Mouse (Mus musculus): ENCODE results near the gene 9430097D07Rik.

Gene 9430097D07Rik

DNA sequence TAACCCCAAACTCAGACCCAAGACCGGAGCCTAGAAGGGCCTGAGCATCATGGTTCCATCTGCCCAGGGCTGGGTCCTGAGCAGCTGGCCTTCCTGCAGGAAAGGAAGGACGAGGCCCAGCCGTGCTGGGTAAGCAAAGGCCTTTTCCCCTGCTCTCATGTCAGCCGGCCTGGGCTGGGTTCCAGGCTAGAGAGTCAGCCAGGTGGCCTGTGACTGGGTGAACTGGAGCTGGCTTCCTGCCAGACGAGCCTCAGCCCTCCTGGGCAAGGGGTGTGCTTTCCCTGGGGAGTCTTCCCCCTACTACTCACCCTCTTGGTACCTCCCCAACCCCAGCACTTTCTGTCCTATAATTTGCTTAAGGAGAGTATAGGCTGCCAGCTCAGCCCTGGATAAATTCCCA, 7.3 kb downstream of the 9430097D07Rik start:
- no peak for DNase-seq (ENCODE audit: inconsistent age in 2 of 2, low spot score in 1 of 2)

DNA sequence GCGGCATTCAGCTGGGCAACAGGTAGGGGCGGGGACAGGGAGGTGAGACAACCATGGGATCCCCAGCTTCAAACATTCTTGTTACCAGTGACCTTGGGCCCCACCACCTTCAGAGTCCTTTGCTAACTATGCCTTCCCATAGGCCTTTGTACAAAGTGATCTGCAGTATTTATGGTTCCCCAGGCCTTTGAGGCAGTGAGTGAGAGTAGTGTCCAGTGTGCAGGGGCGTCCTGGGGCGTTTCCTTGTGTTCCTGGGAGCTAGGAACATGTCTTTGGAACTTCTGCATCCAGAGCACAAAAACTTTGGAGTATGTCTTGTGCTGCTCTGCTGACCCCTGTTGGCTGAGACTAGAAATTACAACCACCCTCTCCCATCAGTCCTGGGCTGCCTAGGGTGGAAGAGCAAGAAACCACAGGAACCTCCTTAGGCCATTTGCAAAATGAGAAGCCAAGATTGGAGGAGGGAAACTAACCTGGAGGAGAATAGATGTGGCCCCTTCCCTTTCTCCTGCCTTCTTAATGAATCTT, 8.9 kb downstream of the 9430097D07Rik start:
- peak; percentile 77 to 92 for DNase-seq (ENCODE audit: inconsistent age in 2 of 2, low spot score in 1 of 2)

DNA sequence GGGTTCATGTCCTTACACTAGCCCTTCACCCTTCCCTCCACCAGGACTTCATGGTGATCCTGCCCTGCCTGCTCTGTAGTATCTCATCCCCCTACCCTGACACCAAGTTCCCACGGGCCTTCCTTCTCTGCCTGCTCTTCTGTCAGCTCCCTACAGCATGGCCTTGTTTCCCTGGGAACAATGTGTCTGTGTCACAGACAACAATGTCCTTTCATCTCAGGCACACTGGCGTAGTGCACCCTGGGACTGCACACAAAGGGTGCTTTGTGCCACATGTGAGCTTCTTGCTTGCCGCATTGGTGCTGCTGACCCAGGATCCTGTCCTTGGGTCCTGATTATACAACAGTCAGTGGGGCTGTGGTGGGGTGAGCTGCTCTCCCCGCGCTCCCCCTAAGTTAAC, 15.9 kb downstream of the 9430097D07Rik start:
- no peak for DNase-seq (ENCODE audit: inconsistent age in 2 of 2, low spot score in 1 of 2)

DNA sequence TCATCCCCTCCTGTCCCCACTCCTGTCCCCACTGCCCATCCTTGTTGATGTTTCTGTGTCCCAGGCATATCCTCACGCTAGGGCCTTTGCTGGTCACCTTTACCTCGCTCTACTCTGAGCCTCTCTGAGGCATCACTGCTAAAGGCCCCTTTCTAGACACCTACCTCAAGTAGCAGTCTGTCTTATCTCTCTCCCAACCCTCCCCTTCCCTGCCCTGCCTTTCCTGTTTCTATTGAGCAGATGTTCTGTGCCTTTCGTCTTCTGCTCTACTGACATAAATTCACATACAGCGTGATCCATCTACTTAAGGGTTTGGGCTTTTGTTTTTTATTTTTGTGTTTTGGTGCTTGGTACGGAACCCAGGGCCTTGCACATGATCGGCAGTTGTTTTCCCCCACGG, 19.5 kb downstream of the 9430097D07Rik start:
- DNase-seq (ENCODE audit: inconsistent age in 2 of 2, low spot score in 1 of 2) = no peak

DNA sequence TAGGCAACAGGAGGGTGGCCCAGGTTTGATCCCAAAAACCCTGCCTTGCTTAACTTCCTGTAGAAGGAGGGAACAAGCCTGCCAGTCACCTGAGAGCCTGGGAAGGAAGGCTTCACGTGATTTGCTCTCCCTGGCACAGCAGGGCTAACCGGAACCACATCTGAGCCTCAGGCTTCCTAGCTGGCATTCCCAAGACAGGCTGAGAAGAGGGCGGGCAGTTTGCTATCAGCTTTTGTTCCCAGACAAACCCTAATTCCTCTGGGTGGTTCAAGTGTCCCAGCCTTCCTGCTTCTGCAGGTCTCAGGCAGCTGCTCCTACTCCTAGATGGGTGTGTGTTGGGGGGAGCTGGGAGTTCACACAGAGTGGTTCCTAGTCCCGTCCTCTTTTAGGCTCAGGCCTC, 20.0 kb downstream of the 9430097D07Rik start:
- no peak for DNase-seq (ENCODE audit: inconsistent age in 2 of 2, low spot score in 1 of 2)

DNA sequence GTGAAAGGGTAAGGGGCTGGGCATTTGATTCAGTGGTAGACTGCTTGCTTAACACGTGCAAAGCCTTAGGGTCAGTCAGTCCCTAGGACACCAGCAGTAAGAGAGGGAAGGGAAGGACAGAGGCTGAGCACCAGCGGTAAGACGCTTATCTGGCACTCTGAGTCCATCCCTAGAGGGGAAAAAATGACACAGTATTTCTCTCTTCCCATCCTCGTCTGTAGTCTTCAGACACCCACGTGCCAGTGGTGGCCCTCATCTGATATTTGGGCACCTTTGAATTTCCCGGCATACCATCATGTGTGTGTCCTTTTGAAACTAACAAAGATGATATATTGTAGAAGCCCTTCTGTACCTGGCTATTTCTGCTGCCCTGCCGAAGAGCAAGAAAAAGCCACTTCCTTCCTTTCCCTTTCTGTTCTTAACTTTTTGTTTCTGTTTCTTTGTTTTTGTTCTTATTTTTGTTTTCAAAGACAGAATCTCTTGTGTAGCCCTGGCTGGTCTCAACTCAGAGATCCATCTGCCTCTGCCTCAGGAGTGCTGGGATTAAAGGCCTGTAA, 21.8 kb downstream of the 9430097D07Rik start:
- no peak for DNase-seq (ENCODE audit: inconsistent age in 2 of 2, low spot score in 1 of 2)

DNA sequence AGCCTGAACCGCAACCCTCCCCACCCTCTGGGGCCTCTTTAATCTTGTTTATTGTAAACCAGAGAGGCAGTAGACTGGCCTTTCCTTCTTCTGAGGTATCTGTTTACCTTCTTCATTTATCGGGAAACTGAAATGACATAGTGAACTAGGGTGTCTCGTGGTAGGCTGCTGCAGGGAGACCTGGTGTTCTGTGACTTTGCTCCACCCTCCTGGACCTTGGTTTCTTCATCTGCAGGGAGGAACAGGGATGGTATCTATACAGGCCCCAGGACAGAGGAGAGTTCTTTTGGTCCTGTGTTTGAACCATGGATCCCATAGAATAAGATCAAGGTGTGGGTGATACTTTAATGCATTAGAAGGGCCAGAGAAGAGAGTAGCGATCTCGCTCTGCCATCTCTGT, 24.2 kb downstream of the 9430097D07Rik start:
- no peak for DNase-seq (ENCODE audit: inconsistent age in 2 of 2, low spot score in 1 of 2)

DNA sequence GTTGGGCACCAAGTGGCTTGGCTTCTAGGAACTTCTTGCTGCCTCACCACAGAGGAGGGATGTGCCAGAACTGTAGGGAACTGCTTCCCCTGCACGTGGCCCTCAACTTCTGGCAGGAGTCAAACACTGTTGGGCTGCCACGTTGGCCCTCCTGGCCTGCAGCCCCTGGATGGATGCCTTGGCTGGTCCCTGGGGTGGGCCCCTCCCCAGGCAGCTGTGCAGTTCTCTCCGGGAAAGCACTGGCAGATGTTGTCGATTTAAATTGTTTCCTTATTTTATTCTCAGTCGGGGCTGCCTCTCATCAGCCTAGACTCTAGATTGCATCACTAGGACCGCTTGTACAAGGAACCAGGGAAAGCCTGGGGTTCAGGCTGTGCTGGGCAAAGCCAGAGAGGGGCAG, 25.7 kb downstream of the 9430097D07Rik start:
- peak in 1 of 2 experiments; percentile 71 for DNase-seq (ENCODE audit: inconsistent age in 2 of 2, low spot score in 1 of 2)

DNA sequence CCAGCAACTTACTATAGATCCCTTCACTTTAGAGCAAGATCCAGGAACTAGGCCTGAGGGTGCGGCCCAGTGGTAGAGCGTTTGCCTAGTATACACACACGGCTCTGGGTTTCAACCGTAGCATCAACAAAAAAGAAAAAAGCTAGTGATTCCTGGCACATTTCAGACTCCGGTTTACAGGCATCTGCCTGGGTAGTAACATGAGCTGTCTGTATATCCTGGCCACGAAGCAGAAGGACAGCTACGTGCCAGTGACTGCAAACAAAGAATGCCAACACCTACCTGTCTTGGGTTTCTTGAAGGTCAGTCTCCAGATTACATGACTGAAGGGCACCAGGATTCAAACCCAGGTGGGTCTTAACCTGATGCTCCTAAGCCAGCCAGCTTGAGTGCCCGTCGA, 26.3 kb downstream of the 9430097D07Rik start:
- no peak for DNase-seq (ENCODE audit: inconsistent age in 2 of 2, low spot score in 1 of 2)

DNA sequence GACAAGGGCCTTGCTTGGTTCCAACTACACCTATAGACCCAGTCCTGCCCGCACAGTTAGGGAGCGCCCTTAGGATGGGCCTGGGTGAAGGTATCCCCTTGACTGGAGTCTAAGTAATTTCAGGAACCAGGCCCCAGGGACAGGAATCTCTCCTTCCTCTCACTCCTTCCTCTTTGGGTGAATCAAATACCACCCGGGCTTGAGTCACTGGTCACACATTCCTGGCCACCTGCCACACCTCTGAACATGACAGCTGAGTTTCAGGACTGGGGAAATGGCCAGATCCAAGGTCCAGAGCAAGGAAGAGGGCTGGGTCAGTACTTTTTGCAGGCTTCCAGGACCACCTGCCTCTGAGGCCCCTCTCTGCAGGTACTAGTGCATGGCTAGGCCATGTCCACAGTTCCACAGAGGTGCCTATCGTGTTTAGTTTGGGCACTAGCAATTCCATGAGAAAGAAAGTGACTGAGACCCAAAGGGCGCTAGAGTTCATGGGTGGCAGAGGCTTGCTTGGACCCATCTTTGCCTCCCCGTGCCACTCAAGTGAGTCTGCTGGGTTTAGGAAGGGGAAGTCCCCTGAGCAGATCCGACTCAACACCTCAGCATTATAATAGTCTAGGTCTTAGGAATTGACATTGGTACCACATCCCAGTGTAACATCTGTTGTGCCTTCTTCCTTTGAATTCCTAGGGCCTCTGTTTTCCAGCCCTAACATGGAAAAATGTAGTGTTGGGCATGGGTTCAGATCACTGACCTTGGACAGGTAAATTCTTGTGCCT, 27.3 kb downstream of the 9430097D07Rik start:
- peak; percentile 84 to 91 for DNase-seq (ENCODE audit: inconsistent age in 2 of 2, low spot score in 1 of 2)

DNA sequence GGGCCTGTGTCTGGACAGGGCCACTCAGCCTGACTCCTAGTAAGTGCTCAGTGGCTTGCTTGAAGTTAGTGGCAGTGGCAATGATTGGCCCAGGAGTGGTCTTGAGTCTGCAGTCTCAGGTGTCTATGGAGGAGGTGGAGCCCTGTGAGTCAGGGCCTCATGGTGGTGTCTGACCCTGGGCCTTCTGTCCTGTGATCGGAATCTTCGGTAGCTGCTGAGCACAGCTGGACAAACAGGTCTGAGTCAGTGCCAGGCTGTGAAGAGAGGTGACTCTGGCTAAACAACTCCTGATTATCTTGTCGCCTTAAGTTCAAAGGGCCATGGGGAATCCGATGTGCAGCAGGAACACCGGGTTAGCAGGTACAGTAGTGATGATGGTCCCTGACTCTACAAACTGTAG, 28.1 kb downstream of the 9430097D07Rik start:
- peak in 1 of 2 experiments; percentile 70 for DNase-seq (ENCODE audit: inconsistent age in 2 of 2, low spot score in 1 of 2)

DNA sequence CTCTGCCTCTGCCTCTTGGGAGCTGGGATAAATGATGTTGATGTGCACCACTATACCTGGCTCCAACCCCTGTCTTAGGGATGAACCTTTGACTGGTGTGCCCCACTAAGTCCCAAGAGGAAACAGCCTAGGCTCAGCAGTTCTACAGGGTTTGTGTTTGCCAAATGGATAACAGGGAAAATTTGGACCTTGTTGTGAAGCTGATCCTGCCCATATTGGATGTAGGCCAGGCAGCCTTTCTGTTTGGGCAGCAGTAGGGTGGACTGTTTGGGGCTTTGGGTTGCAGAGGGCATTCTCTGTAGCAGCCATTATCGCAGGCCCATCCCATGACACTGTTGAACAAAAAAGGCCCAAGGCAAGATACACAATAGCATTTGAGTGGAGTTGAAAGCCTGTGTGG, 28.5 kb downstream of the 9430097D07Rik start:
- no peak for DNase-seq (ENCODE audit: inconsistent age in 2 of 2, low spot score in 1 of 2)

DNA sequence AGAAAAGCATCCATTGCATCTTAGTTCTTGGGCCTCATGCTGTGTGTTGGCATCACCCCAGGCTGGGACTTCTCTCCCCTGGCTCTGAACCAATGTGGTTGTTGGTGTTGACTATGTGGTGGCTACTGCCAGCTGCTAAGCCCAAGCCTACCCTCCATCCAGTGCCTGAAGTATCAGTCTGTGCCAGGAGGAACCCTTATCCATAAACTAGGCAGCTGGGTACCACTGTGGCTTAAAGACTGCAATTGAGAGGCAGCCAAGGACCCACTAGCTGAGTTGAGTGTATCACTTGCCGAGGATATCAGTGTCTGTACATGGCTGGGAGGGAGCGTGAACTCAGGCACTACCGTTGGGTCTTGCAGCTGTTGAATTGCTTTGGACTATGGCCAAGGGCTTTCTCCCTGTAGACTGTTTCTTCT, 32.4 kb downstream of the 9430097D07Rik start:
- DNase-seq (ENCODE audit: inconsistent age in 2 of 2, low spot score in 1 of 2) = no peak

DNA sequence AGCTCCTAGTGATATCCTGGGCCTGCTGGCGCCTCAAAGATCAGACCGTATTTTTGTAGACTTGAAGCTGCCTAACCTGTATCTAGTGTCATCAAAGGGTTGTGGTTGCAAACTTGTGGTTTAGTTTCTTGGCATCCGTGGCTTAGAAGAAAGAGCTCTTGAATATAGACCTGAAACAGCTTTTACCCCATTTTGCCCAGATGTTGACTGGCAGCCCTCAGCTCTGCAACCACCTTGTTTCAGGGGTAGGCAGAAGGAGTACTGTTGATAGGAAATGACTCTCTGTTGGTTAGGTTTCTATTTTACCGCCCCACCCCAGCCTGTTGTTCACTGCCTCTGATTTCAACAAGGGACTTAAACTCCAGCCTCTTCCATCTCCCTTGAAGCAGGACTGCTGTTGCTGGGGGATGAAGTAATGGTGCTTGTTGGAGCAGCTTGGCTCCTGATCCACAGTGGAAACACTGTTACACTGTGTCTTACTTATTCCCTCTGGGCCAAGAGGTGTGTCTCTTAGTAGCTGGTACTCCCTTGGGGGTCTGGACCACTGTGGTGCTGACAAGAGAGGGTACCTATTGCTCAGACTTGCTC, 33.4 kb downstream of the 9430097D07Rik start:
- DNase-seq (ENCODE audit: inconsistent age in 2 of 2, low spot score in 1 of 2) = no peak

DNA sequence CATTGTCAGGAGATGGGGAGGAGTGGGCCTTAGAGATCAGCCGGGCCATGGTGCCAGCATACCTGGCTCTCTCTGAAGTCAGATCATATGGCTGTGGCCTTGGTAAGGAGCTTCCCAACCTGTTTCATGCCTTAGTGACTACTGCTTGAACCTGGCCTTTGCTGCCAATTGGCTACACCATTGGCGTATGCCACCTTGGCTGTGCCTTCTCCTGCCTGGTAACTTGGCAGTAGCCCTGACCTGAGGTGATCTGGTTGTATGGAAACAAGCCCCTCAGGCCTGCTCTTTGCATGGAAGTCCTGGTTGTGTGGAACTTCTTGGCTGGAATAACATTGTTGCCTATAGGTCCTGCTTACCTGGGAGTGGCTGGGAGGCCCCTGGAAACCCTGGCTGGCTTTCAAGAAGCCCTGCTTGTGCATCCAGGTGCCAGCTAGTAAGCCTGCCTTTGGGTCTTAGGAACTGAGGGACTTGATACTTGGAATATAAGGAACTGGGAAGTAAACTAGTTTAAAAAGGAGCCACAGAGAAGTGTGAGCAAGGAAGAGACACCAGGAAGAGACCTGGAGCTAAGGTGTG, 34.1 kb downstream of the 9430097D07Rik start:
- DNase-seq (ENCODE audit: inconsistent age in 2 of 2, low spot score in 1 of 2) = no peak

DNA sequence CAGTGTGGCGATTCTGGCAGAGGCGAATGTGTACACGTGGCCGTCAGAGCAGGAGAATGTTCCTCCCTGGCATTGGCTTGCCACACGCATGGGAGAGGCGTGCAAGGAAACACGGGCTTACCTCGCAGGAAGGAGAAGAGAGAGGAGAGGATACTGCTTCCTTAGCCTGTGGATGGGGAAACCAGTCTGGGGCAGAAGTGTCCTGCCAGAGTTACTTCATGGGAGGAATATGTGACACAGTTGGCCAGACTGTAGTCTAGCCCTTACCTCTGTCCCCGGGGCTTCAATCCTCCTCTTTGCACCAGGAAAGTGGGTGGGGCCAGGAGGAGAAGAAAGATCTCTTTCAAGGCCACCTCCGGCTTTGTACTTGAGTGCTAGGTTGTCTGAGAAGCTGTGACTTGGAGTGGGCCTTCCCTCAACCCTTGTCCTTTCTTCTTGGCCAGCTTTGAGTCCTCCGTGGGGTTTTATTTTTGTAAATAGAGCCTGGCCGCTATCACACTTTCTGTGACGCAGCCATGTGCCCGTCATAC, 36.0 kb downstream of the 9430097D07Rik start:
- no peak for DNase-seq (ENCODE audit: inconsistent age in 2 of 2, low spot score in 1 of 2)

DNA sequence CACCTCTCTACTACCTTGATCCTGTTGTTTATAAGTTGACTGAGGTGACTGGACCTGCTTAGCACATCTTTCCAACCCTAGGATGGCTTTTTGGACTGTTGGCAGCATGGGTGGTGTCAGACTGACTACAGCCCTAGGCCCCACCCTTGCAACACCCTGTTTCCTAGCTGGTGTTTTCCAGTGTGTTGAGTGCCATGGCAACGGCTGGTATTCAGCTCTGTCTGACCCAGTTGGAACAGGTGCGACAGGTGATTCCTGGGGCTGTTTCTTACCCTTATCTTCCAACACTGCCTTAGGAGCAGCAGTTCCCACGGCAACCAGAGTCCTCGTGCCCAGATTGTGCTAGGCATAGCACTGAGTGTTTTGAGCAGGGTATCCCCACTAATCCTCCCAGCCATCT, 37.0 kb downstream of the 9430097D07Rik start:
- no peak for DNase-seq (ENCODE audit: inconsistent age in 2 of 2, low spot score in 1 of 2)

DNA sequence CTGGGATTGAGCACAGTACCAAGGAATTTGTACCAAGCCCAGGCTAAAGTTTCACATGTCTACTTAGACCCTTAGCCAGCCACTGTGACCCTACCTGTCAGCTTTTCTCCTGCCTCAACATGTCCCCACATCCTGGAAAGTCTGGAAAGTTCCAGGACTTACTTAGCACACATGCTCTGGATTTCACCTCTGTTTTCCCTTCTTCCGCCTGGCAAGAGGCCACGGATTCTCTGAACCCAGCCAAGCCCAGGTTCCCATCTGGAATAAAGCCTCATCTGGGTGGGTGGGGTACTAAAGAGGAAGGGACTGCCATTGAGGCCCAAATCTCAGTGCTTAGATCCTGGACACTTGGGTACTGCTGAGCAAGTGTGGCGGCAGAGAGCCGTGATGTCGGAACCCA, 37.5 kb downstream of the 9430097D07Rik start:
- peak in 1 of 2 experiments; percentile 64 for DNase-seq (ENCODE audit: inconsistent age in 2 of 2, low spot score in 1 of 2)

DNA sequence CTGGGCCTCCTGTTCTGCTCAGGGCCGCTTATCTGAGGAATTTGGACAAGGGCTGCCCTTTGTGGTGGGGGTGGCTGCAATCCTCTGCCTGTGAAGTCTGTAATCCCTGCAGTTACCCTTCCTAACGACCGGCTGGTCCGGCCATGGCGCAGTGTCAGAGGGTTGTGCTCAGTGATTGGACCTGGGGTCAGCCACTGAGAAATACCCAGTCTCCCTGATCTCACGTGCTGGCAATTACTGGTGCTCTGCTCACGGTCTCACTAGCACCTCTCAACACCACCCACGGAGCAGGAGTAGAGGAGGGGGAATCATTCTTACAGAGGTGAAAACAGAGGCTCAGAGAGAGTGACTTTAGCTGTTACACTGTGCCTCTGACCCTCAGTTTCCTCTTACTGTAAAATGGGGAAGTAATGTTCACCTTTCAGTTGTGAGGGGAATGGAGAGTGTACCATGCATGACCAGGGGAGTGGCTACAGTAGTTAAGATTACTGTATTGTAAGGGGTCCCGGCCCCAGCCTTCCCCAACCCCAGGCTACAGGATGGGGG, 38.1 kb downstream of the 9430097D07Rik start:
- DNase-seq (ENCODE audit: inconsistent age in 2 of 2, low spot score in 1 of 2) = peak in 1 of 2 experiments; percentile 61

DNA sequence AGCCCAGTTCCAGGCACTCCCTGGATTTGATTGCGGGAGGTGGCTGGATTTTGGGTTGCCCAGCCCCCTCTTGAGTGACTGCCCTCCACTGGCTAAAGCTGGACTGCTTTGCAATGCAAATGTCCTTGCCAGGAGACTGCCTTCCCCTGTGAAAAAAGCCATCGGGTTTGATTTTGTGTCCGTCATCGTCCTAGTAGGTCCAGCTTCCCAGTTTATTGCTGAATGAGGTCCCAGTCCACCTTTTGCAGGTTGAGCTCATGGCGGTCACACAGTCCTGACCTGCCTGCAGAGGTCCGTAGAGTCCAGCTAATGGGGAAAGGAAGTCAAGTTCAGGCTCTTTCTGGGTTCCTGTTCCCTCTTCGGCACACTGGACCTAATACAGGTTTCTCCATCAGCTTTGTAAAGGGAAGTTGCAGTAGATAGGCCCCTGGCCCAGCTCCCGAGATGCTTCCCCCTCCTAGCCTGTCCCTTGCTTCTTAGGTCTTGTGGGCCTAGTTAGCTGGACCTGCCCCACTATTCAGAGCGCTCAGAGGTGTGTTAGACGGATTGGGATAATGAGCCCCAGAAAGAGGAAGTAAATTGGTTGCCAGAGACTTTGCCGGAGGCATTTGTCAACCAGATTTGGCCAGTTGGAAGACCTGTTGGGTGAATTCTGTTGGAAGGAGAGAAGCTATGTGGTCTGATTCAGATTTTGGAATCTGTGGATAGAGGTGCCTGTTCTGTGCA, 38.7 kb downstream of the 9430097D07Rik start:
- peak; percentile 69 to 88 for DNase-seq (ENCODE audit: inconsistent age in 2 of 2, low spot score in 1 of 2)
